Mouse (Mus musculus): ENCODE results near the gene Napb. TPM values are rescaled to one million over a fixed set of nuclear protein-coding genes. Genes with fewer than 3 reads are reported as not detected.
A peak's percentile ranks its signal among the peaks of the same experiment; 100 is the strongest.

Napb gene
- polyA plus RNA-seq, 1 experiment, result 141 TPM

DNA sequence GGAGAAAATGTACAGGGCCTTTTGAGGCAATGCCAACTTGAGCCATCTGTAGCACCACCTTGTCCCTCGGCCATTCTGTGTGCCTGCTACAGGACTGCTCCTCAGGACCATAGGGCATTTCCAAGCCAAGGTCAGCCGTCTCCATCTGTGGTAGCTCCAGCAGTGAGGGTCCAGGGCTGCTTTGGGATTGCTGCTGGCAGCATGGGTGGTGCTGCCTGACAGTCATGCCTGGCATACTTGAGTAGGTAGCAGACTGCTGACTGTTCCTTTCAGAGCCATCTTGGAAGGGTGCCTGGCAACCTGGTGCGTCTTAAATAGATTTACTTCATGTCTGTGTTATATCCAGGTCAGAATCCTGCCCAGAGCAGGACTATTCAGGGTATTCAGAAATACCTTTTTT lies 10.7 kb upstream of the Napb start:
- H3K4me3 ChIP-seq (ENCODE audit: insufficient read depth, low read depth, low read length), result no peak overlapping the region
- 67% methylated on average over 3 of the region's 3 CpGs for WGBS
- no peak overlapping the region for H3K27ac ChIP-seq (ENCODE audit: insufficient read depth, low read depth, low read length)
- H3K4me1 ChIP-seq (ENCODE audit: control insufficient read depth, insufficient read depth, low read length), result no peaks in the 10 kb centered on the region
- no peak for TF ChIP-seq CTCF (IDR thresholded peaks at IDR 0.05; ENCODE audit: insufficient read depth, low read depth, low read length)
- no peak for TF ChIP-seq POLR2A (IDR thresholded peaks at IDR 0.05; ENCODE audit: insufficient read depth, low read depth, low read length)

DNA sequence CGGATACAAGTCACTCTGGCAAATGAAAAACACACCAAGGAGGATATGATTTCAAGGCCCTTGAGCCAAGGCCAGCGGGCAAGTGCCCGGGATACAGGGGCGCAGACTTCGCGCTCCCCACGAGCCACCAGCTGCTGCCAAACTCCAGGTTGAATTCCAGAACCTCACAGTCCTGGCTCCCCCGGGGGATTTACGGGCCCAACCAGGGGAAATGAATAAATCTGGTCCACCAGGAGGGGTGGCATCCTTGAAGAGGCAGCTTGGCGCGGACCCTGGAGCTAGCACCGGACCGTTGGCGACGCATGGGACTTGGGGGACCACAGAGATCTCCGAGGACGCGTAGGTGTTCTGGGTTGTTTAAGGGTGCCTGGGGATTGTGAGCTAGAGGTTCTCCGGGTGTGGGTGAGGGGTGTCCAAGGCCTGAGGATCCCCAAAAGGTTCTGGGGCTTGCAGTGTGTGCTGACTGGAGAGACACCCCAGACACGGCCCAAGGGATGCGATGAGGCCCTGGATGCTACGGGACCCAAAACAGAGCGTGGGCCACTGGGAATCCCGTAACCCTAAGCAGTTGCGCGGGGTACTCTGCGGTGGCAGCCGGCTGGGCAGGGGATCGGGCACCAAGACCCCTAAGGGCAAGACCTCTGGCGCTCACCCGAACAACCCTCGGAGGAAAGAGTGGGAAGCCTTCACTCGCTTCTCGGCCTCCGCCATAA lies 497 bp downstream of the Napb start:
- Histone ChIP-seq H3K4me3 (ENCODE audit: insufficient read depth, low read depth, low read length) (peak overlapping the region; percentile 75), H3K27ac (ENCODE audit: insufficient read depth, low read depth, low read length) (peak overlapping the region; percentile 76), H3K4me1 (ENCODE audit: control insufficient read depth, insufficient read depth, low read length) (no peaks in the 10 kb centered on the region)
- WGBS, result under 1% methylated on average over 35 of the region's 35 CpGs
- no peak for TF ChIP-seq CTCF (IDR thresholded peaks at IDR 0.05; ENCODE audit: insufficient read depth, low read depth, low read length)
- TF ChIP-seq POLR2A (IDR thresholded peaks at IDR 0.05; ENCODE audit: insufficient read depth, low read depth, low read length), result no peak

DNA sequence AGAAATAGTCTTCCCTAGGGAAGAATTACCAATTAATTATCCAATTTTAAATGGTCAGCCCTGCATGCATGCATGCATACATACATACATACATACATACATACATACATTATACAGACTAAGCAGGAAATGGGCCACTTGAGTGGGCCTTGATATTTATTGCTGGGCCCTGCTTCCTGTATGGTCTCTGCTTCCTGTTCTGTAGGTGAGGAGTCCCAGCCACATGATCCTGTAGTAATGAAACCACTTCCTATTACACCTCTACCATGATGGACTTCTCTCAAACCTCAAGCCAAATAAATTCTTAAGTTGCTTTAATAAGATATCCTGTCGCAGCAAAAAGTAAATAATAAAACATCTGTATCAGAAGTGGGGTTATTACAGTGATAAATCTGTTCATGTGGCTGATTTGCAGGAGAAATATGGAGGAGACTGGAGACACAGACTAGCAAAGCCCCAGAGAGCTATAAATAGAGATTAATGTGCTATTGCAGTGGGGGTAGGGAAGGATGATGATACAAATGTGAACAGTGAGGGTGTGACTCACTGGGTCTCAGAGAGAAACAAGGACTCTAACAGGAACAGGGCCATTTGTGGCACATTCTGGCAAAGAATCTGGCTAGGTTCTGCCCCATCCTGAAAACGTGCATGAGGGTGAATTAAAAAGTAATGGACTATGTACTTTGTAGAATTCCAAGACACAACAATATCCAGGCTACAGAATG lies 12.8 kb downstream of the Napb start:
- WGBS, result 60% methylated on average over 2 of the region's 2 CpGs
- TF ChIP-seq POLR2A (IDR thresholded peaks at IDR 0.05; ENCODE audit: insufficient read depth, low read depth, low read length) (no peak), CTCF (IDR thresholded peaks at IDR 0.05; ENCODE audit: insufficient read depth, low read depth, low read length) (no peak)
- H3K4me1 ChIP-seq (ENCODE audit: control insufficient read depth, insufficient read depth, low read length), result peaks cover 18% of the 10 kb centered on the region
- H3K4me3 ChIP-seq (ENCODE audit: insufficient read depth, low read depth, low read length), result no peak overlapping the region
- H3K27ac ChIP-seq (ENCODE audit: insufficient read depth, low read depth, low read length), result peak overlapping the region; percentile 89

DNA sequence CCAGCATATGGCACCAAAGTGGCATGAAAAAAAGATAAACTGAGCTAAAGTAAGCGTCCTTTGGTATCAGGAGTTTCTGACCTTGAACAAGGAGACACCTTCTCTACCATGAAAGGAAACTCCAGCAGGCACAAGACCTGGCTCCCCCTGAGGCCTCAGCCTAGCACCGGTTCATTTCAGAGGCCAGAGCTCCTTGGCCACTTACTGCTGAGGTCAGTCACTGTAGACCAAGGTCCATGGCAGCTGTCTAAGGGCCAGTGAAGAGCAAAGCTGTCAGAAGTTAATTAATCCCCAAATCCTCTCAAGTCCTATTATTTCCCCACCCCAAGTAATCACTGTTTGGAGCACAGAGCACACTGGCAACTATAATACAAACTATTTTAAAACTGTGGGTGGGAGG lies 15.2 kb downstream of the Napb start:
- peaks cover 17% of the 10 kb centered on the region for H3K4me1 ChIP-seq (ENCODE audit: control insufficient read depth, insufficient read depth, low read length)
- no peak overlapping the region for H3K4me3 ChIP-seq (ENCODE audit: insufficient read depth, low read depth, low read length)
- H3K27ac ChIP-seq (ENCODE audit: insufficient read depth, low read depth, low read length), result peak overlapping the region; percentile 97
- WGBS, result 46% methylated on average over 2 of the region's 2 CpGs
- TF ChIP-seq POLR2A (IDR thresholded peaks at IDR 0.05; ENCODE audit: insufficient read depth, low read depth, low read length), result no peak
- TF ChIP-seq CTCF (IDR thresholded peaks at IDR 0.05; ENCODE audit: insufficient read depth, low read depth, low read length), result no peak

DNA sequence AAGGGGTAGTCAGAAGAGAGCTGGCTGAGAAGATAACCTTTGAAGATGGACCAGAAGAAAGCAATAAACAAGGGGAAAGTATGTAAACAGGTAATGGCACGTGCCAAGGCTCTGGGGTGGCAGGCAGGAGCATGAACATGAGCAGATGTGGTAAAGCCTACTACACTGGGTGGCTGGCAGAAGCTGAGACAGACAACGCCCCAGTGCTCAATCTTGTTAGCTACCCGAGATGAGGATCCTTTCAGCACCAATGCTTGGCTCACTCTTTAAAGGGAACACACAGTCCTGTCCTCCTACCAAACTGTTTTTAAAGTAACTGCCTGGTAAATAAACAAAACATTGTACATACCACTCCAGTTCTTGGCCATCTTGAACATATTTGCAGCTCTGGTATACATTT lies 19.9 kb downstream of the Napb start:
- TF ChIP-seq CTCF (IDR thresholded peaks at IDR 0.05; ENCODE audit: insufficient read depth, low read depth, low read length) (no peak), POLR2A (IDR thresholded peaks at IDR 0.05; ENCODE audit: insufficient read depth, low read depth, low read length) (no peak)
- H3K27ac ChIP-seq (ENCODE audit: insufficient read depth, low read depth, low read length), result peak overlapping the region; percentile 32; the same call in 1 of the 2 replicates
- no peak overlapping the region for H3K4me3 ChIP-seq (ENCODE audit: insufficient read depth, low read depth, low read length)
- peaks cover 21% of the 10 kb centered on the region for H3K4me1 ChIP-seq (ENCODE audit: control insufficient read depth, insufficient read depth, low read length)
- 78% methylated on average over 3 of the region's 3 CpGs for WGBS

DNA sequence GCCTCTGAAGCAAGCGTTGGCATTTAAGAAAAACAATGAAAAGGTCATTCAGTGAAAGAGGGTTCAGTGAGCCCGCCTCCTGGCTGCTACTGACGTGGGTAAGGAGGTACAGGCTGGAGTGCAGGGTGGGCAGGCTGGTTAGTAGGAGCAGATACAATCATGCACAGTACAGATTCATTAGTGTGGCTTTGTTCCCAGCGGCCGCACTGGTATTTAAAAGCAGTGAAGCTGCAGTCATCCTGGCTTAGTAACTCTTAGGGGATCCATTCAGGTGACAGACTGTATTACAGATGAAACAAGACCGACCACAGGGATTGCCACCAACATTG lies 25.1 kb downstream of the Napb start:
- H3K4me1 ChIP-seq (ENCODE audit: control insufficient read depth, insufficient read depth, low read length), result peaks cover 9% of the 10 kb centered on the region
- TF ChIP-seq CTCF (IDR thresholded peaks at IDR 0.05; ENCODE audit: insufficient read depth, low read depth, low read length) (no peak), POLR2A (IDR thresholded peaks at IDR 0.05; ENCODE audit: insufficient read depth, low read depth, low read length) (no peak)
- H3K27ac ChIP-seq (ENCODE audit: insufficient read depth, low read depth, low read length), result no peak overlapping the region; the same call in 1 of the 2 replicates
- WGBS, result 45% methylated on average over 6 of the region's 6 CpGs
- H3K4me3 ChIP-seq (ENCODE audit: insufficient read depth, low read depth, low read length), result no peak overlapping the region

DNA sequence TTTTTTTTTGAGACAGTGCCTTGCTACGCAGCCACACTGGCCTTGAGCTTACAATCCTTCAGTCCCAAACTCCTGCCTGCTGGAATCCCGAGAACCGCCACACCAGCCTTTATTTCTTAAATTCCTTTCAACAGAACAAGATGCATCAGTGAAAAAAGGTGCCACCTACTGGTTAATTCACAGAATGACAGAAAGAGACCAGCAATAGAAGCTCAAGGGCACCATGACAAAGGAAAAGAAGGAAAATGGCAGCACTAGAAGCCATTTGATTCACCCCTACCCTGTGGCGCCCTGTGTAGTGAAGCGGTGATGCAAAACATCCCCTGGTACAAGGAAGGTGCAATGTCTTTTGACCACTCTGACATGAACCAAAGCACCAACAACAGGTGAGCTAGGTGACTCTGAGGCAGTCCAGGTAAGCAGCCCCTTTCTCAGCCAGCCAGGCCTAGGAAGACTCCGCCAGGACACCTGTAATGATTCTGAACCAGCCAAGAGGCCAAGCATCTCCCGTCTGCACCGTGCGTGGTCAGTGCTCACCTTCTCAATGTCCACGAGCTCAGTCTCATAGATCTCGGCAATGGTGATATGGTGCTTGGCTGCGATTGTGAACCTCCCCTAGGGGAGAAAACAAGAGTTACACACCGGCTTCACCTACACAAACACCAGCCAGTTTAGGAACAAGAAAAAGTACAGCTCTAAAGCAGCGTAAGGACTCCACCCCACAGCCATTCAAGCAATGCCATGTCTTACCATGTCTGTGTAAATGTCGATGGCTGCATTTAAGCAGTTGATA lies 25.7 kb downstream of the Napb start:
- Histone ChIP-seq H3K4me1 (ENCODE audit: control insufficient read depth, insufficient read depth, low read length) (peaks cover 9% of the 10 kb centered on the region), H3K27ac (ENCODE audit: insufficient read depth, low read depth, low read length) (no peak overlapping the region; the same call in 1 of the 2 replicates), H3K4me3 (ENCODE audit: insufficient read depth, low read depth, low read length) (no peak overlapping the region)
- 75% methylated on average over 15 of the region's 15 CpGs for WGBS
- TF ChIP-seq CTCF (IDR thresholded peaks at IDR 0.05; ENCODE audit: insufficient read depth, low read depth, low read length), result no peak
- no peak for TF ChIP-seq POLR2A (IDR thresholded peaks at IDR 0.05; ENCODE audit: insufficient read depth, low read depth, low read length)

DNA sequence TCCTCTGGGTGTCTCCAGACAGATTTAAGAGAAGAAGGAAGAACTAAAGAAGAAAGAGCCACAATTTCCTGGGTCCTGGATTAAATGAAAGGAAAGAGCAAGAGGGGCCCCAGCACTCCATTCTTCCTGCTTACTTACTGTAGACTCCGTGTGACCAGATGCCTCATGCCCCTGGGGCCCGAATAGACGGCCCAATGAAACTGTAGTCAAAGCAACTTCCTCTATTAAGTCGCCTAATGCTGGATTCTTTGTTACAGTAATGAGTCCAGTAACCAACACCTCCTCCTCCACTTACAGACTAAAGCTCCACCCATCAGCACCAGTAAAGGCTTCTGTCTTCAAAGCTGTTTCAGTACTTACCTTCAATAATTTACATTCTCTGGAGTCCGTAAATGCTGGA lies 33.7 kb downstream of the Napb start:
- Histone ChIP-seq H3K27ac (ENCODE audit: insufficient read depth, low read depth, low read length) (no peak overlapping the region), H3K4me1 (ENCODE audit: control insufficient read depth, insufficient read depth, low read length) (no peaks in the 10 kb centered on the region), H3K4me3 (ENCODE audit: insufficient read depth, low read depth, low read length) (no peak overlapping the region)
- WGBS, result 56% methylated on average over 5 of the region's 5 CpGs
- no peak for TF ChIP-seq CTCF (IDR thresholded peaks at IDR 0.05; ENCODE audit: insufficient read depth, low read depth, low read length)
- no peak for TF ChIP-seq POLR2A (IDR thresholded peaks at IDR 0.05; ENCODE audit: insufficient read depth, low read depth, low read length)

DNA sequence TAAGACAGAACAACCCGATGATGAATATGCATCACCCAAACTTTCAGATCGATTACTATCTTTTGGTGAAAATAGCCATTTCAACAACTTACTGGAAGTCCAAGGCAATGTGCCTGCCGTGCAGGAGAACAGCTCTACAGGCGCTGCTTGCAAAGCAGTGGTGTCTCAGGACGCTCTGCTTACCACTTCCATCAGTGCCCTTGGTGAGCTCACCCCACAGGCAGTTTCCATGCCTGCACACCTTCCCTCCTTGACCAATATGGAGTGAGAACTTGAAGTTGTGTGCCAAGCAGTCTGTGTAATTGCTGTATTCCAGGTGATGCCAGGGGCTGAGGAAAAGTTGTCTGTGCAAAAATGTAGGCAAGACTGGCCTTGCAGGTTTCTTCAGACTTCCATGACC lies 41.5 kb downstream of the Napb start:
- no peak for TF ChIP-seq CTCF (IDR thresholded peaks at IDR 0.05; ENCODE audit: insufficient read depth, low read depth, low read length)
- no peak for TF ChIP-seq POLR2A (IDR thresholded peaks at IDR 0.05; ENCODE audit: insufficient read depth, low read depth, low read length)
- H3K4me3 ChIP-seq (ENCODE audit: insufficient read depth, low read depth, low read length), result no peak overlapping the region
- 92% methylated on average over 5 of the region's 5 CpGs for WGBS
- peaks cover 2% of the 10 kb centered on the region; the same call in 1 of the 2 replicates for H3K4me1 ChIP-seq (ENCODE audit: control insufficient read depth, insufficient read depth, low read length)
- H3K27ac ChIP-seq (ENCODE audit: insufficient read depth, low read depth, low read length), result no peak overlapping the region; the same call in 1 of the 2 replicates

Measured in olfactory bulb, adult 2 months (tissue).